Mouse (Mus musculus): Measurements from ENCODE around the gene Cntfr. TPM values are rescaled to one million over a fixed set of nuclear protein-coding genes. Genes with fewer than 3 reads are reported as not detected.

Cntfr gene
- polyA plus RNA-seq, 1 experiment from 2014 or later, result 33.0 TPM

GRCm38 (mm10) chr4:41722918-41723351 is 26.0 kb upstream of the Cntfr start, which contains the start of gene Dctn3:
Dctn3 (minus strand) TSS chr4:41723170.
- peak; percentile 95 for ATAC-seq (ENCODE audit: low FRiP score, low read depth)
- Histone ChIP-seq H3K27me3 (peaks cover 40% of the 10 kb centered on the region), H3K4me1 (replicated peaks) (peaks cover 37% of the 10 kb centered on the region), H3K4me3 (peak within 1 kb of the TSS; percentile 82), H3K36me3 (peaks cover 13% of the 10 kb centered on the region), H3K4me2 (peak within 1 kb of the TSS; percentile 69), H3K9ac (peak within 1 kb of the TSS; percentile 83), H3K27ac (replicated peaks) (peak within 1 kb of the TSS; percentile 62), H3K9me3 (no peaks in the 10 kb centered on the region)
- WGBS, result under 1% methylated on average over 27 of the region's 27 CpGs

- no peaks in the 10 kb centered on the region for H3K27me3 ChIP-seq
- H3K9ac ChIP-seq, result no peak overlapping the region
- H3K4me2 ChIP-seq, result no peak overlapping the region
- ATAC-seq (ENCODE audit: low FRiP score, low read depth), result no peak
- no peak overlapping the region for H3K4me3 ChIP-seq
- H3K9me3 ChIP-seq, result no peaks in the 10 kb centered on the region
- 60% methylated on average over 6 of the region's 6 CpGs for whole genome bisulfite sequencing
- peaks cover 23% of the 10 kb centered on the region for H3K36me3 ChIP-seq
- no peak overlapping the region for H3K27ac ChIP-seq (replicated peaks)
- peaks cover 32% of the 10 kb centered on the region for H3K4me1 ChIP-seq (replicated peaks)
Observed at GRCm38 (mm10) chr4:41716834-41717233, 19.9 kb upstream of the Cntfr start.

GRCm38 (mm10) chr4:41715596-41715995 is 18.7 kb upstream of the Cntfr start:
- H3K36me3 ChIP-seq, result peaks cover 23% of the 10 kb centered on the region
- peaks cover 36% of the 10 kb centered on the region for H3K4me1 ChIP-seq (replicated peaks)
- no peaks in the 10 kb centered on the region for H3K27me3 ChIP-seq
- no peak overlapping the region for H3K9ac ChIP-seq
- no peak for ATAC-seq (ENCODE audit: low FRiP score, low read depth)
- no peak overlapping the region for H3K27ac ChIP-seq (replicated peaks)
- WGBS, result 80% methylated on average over 5 of the region's 5 CpGs
- H3K4me2 ChIP-seq, result no peak overlapping the region
- no peak overlapping the region for H3K4me3 ChIP-seq
- no peaks in the 10 kb centered on the region for H3K9me3 ChIP-seq

- 79% methylated on average over 8 of the region's 8 CpGs for WGBS
- no peaks in the 10 kb centered on the region for H3K9me3 ChIP-seq
- H3K4me1 ChIP-seq (replicated peaks), result peaks cover 36% of the 10 kb centered on the region
- ATAC-seq (ENCODE audit: low FRiP score, low read depth), result no peak
- H3K4me2 ChIP-seq, result no peak overlapping the region
- H3K36me3 ChIP-seq, result peaks cover 23% of the 10 kb centered on the region
- H3K27ac ChIP-seq (replicated peaks), result no peak overlapping the region
- H3K27me3 ChIP-seq, result no peaks in the 10 kb centered on the region
- H3K4me3 ChIP-seq, result no peak overlapping the region
- no peak overlapping the region for H3K9ac ChIP-seq
Observed at GRCm38 (mm10) chr4:41715082-41715481, 18.2 kb upstream of the Cntfr start.

- Histone ChIP-seq H3K36me3 (peaks cover 18% of the 10 kb centered on the region), H3K4me3 (peak overlapping the region; percentile 61), H3K27me3 (no peaks in the 10 kb centered on the region), H3K9ac (no peak overlapping the region), H3K4me1 (replicated peaks) (peaks cover 36% of the 10 kb centered on the region), H3K4me2 (peak overlapping the region; percentile 83), H3K27ac (replicated peaks) (no peak overlapping the region), H3K9me3 (no peaks in the 10 kb centered on the region)
- 17% methylated on average over 8 of the region's 8 CpGs for whole genome bisulfite sequencing
- ATAC-seq (ENCODE audit: low FRiP score, low read depth), result 0 out of 2 replicates have a peak, but pooled peaks have one; percentile 10
Observed at GRCm38 (mm10) chr4:41714276-41714675, 17.4 kb upstream of the Cntfr start.

- peak within 1 kb of the TSS; percentile 83 for H3K4me2 ChIP-seq
- peaks cover 36% of the 10 kb centered on the region for H3K4me1 ChIP-seq (replicated peaks)
- H3K27ac ChIP-seq (replicated peaks), result peak within 1 kb of the TSS; percentile 81
- peak; percentile 57 for ATAC-seq (ENCODE audit: low FRiP score, low read depth)
- peaks cover 13% of the 10 kb centered on the region for H3K36me3 ChIP-seq
- H3K9me3 ChIP-seq, result no peaks in the 10 kb centered on the region
- no peaks in the 10 kb centered on the region for H3K27me3 ChIP-seq
- H3K4me3 ChIP-seq, result peak within 1 kb of the TSS; percentile 61
- peak within 1 kb of the TSS; percentile 72 for H3K9ac ChIP-seq
- WGBS, result under 1% methylated on average over 59 of the region's 61 CpGs
Observed at GRCm38 (mm10) chr4:41713197-41714067, 16.5 kb upstream of the Cntfr start, which contains the start of gene Rpp25l. Rpp25l (minus strand) TSS chr4:41713534.

GRCm38 (mm10) chr4:41712421-41713196 is 15.7 kb upstream of the Cntfr start:
- Histone ChIP-seq H3K9ac (peak overlapping the region; percentile 72), H3K27ac (replicated peaks) (peak overlapping the region; percentile 81; the same call in 1 of the 2 replicates), H3K4me3 (peak overlapping the region; percentile 61), H3K27me3 (no peaks in the 10 kb centered on the region), H3K9me3 (no peaks in the 10 kb centered on the region), H3K36me3 (peaks cover 7% of the 10 kb centered on the region; the same call in 1 of the 2 replicates), H3K4me1 (replicated peaks) (peaks cover 42% of the 10 kb centered on the region), H3K4me2 (peak overlapping the region; percentile 83)
- 43% methylated on average over 31 of the region's 31 CpGs for WGBS
- ATAC-seq (ENCODE audit: low FRiP score, low read depth), result peak; percentile 13; the same call in 1 of the 2 replicates

GRCm38 (mm10) chr4:41711705-41712375 is 15.0 kb upstream of the Cntfr start:
- Histone ChIP-seq H3K36me3 (peaks cover 2% of the 10 kb centered on the region; the same call in 1 of the 2 replicates), H3K4me3 (peak overlapping the region; percentile 61), H3K27me3 (no peaks in the 10 kb centered on the region), H3K9me3 (no peaks in the 10 kb centered on the region), H3K9ac (peak overlapping the region; percentile 72), H3K27ac (replicated peaks) (no peak overlapping the region), H3K4me1 (replicated peaks) (peaks cover 50% of the 10 kb centered on the region), H3K4me2 (peak overlapping the region; percentile 83)
- 72% methylated on average over 16 of the region's 16 CpGs for WGBS
- ATAC-seq (ENCODE audit: low FRiP score, low read depth), result no peak

- H3K4me2 ChIP-seq, result no peak overlapping the region
- H3K9me3 ChIP-seq, result no peaks in the 10 kb centered on the region
- H3K36me3 ChIP-seq, result no peaks in the 10 kb centered on the region
- H3K4me3 ChIP-seq, result no peak overlapping the region
- no peaks in the 10 kb centered on the region for H3K27me3 ChIP-seq
- no peak for ATAC-seq (ENCODE audit: low FRiP score, low read depth)
- no peak overlapping the region for H3K27ac ChIP-seq (replicated peaks)
- 67% methylated on average over 4 of the region's 4 CpGs for WGBS
- no peak overlapping the region for H3K9ac ChIP-seq
- H3K4me1 ChIP-seq (replicated peaks), result peaks cover 55% of the 10 kb centered on the region
Observed at GRCm38 (mm10) chr4:41710229-41710628, 13.3 kb upstream of the Cntfr start.

- no peak overlapping the region for H3K27ac ChIP-seq (replicated peaks)
- H3K9ac ChIP-seq, result no peak overlapping the region
- H3K4me1 ChIP-seq (replicated peaks), result peaks cover 44% of the 10 kb centered on the region
- no peaks in the 10 kb centered on the region for H3K27me3 ChIP-seq
- H3K9me3 ChIP-seq, result no peaks in the 10 kb centered on the region
- ATAC-seq (ENCODE audit: low FRiP score, low read depth), result no peak; the same call in 1 of the 2 replicates
- H3K4me2 ChIP-seq, result no peak overlapping the region
- no peak overlapping the region for H3K4me3 ChIP-seq
- WGBS, result 41% methylated on average over 8 of the region's 8 CpGs
- H3K36me3 ChIP-seq, result no peaks in the 10 kb centered on the region
Observed at GRCm38 (mm10) chr4:41708192-41708745, 11.4 kb upstream of the Cntfr start.

- Histone ChIP-seq H3K9ac (peak overlapping the region; percentile 21; the same call in 1 of the 2 replicates), H3K27ac (replicated peaks) (peak overlapping the region; percentile 36; the same call in 1 of the 2 replicates), H3K9me3 (no peaks in the 10 kb centered on the region), H3K4me3 (no peak overlapping the region), H3K4me1 (replicated peaks) (peaks cover 37% of the 10 kb centered on the region), H3K27me3 (no peaks in the 10 kb centered on the region), H3K36me3 (no peaks in the 10 kb centered on the region), H3K4me2 (peak overlapping the region; percentile 35)
- ATAC-seq (ENCODE audit: low FRiP score, low read depth), result peak; percentile 83
- 2% methylated on average over 13 of the region's 13 CpGs for WGBS
Observed at GRCm38 (mm10) chr4:41707011-41707535, 10.2 kb upstream of the Cntfr start.
